ENCODE assay signal across 20 mouse cellular contexts in the genomic region with DNA sequence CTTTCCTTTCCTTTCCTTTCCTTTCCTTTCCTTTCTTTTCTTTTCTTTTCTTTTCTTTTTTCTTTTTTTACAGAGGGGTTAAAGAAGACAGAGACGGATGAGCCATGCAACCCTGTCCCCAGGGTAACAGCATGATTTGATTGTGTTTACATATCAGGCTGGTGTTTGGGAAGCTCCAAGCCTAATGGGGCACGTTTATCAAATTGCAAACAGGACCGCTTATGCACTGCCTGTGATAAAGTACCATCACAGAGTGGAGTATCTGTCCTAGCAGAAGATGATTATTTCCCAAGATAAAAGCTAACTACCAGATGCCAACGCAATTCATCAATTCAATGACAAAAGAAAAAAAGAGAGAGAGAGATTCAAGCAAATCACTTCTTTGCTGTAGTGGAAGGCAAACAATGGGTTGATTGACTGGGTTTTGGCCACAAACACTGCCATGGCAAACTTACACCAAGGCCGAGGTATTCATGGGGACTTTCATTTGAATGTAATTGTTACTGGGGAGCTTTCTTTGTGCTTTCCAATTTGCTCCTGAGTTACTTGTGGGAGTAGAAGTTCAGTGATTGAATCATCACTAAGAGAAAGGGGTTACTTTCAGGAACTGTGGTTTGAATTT.
DNase-seq lines count a peak whose midpoint lies in the region; ATAC-seq and TF ChIP-seq lines count a peak whose summit lies in the region.
"Had no signal": no experiment of that assay in that cellular context is flagged by ENCODE, and none has a peak within 500 bp of the region (broad histone marks: within the 10 kb centered on the region; RNA-seq: fewer than 3 reads in every experiment).

No protein-coding gene starts in this region.

- intact Hi-C loops in heart, postnatal 36 days (cut with DNase I) = no loop called here

- no peaks in the 10 kb centered on the region for H3K36me3 ChIP-seq in kidney, postnatal 0 days (ENCODE audit: insufficient read depth, low read length)
- H3K36me3 ChIP-seq in hindbrain, embryonic 13.5 days = no peaks in the 10 kb centered on the region
- H3K36me3 ChIP-seq: embryonic facial prominence, embryonic 10.5 days; heart, embryonic 13.5 days; kidney, embryonic 15.5 days; liver, embryonic 15.5 days; midbrain, embryonic 12.5 days had no signal

- no peaks in the 10 kb centered on the region for H3K9me3 ChIP-seq in kidney, postnatal 0 days (replicated peaks; ENCODE audit: low read length)
- no peaks in the 10 kb centered on the region for H3K9me3 ChIP-seq in hindbrain, embryonic 13.5 days
- H3K9me3 ChIP-seq: embryonic facial prominence, embryonic 10.5 days; heart, embryonic 13.5 days; kidney, embryonic 15.5 days; liver, embryonic 15.5 days; midbrain, embryonic 12.5 days had no signal

- DNase-seq in kidney, postnatal 0 days (ENCODE audit: low spot score) = peak; percentile 16
- no peak for DNase-seq in kidney, postnatal 14 days
- DNase-seq in Muller cell, postnatal 12 days (ENCODE audit: inconsistent ontology term) = peak; percentile 69
- peak; percentile 86 for DNase-seq in brain, embryonic 14.5 days (ENCODE audit: low read depth)
- no peak for DNase-seq in cerebellum, adult 18-20 months
- DNase-seq in heart, postnatal 36 days = no peak
- DNase-seq: adrenal gland, adult 2 months; cerebellum, postnatal 10 days; heart, adult 18-20 months; layer of hippocampus, postnatal 36 days; right cerebral cortex, postnatal 25 days; thymus, postnatal 36 days had no signal

- H3K4me2 ChIP-seq in kidney, postnatal 0 days (ENCODE audit: low read length) = no peak overlapping the region
- no peak overlapping the region for H3K4me2 ChIP-seq in hindbrain, embryonic 13.5 days
- H3K4me2 ChIP-seq: heart, embryonic 13.5 days; kidney, embryonic 15.5 days; liver, embryonic 15.5 days; midbrain, embryonic 12.5 days had no signal

- TF ChIP-seq POLR2A in brain, embryonic 14.5 days (IDR thresholded peaks at IDR 0.05; ENCODE audit: borderline replicate concordance, extremely low read depth, insufficient read depth, insufficient read length, poor library complexity, severe bottlenecking) = no peak

- H3K27ac ChIP-seq in kidney, postnatal 0 days = no peak overlapping the region
- H3K27ac ChIP-seq in hindbrain, embryonic 13.5 days = no peak overlapping the region
- H3K27ac ChIP-seq: embryonic facial prominence, embryonic 10.5 days; heart, embryonic 13.5 days; kidney, embryonic 15.5 days; liver, embryonic 15.5 days; macrophage; midbrain, embryonic 12.5 days had no signal

- no peaks in the 10 kb centered on the region for H3K4me1 ChIP-seq in kidney, postnatal 0 days (replicated peaks; ENCODE audit: insufficient read depth, low read length)
- H3K4me1 ChIP-seq in hindbrain, embryonic 13.5 days (replicated peaks) = peaks cover 7% of the 10 kb centered on the region
- H3K4me1 ChIP-seq: kidney, embryonic 15.5 days; liver, embryonic 15.5 days had no signal

- H3K4me3 ChIP-seq in kidney, postnatal 0 days (replicated peaks; ENCODE audit: low read depth, low read length) = no peak overlapping the region
- no peak overlapping the region for H3K4me3 ChIP-seq in hindbrain, embryonic 13.5 days
- H3K4me3 ChIP-seq: embryonic facial prominence, embryonic 10.5 days; heart, embryonic 13.5 days; kidney, embryonic 15.5 days; liver, embryonic 15.5 days; midbrain, embryonic 12.5 days had no signal

- H3K27me3 ChIP-seq in kidney, postnatal 0 days (ENCODE audit: insufficient read depth, low read length) = no peaks in the 10 kb centered on the region
- peaks cover 23% of the 10 kb centered on the region for H3K27me3 ChIP-seq in hindbrain, embryonic 13.5 days
- H3K27me3 ChIP-seq: heart, embryonic 13.5 days; kidney, embryonic 15.5 days; liver, embryonic 15.5 days; midbrain, embryonic 12.5 days had no signal

- no peak for ATAC-seq in kidney, postnatal 0 days (replicated peaks; ENCODE audit: low FRiP score, low read depth)
- peak; percentile 89 for ATAC-seq in hindbrain, embryonic 13.5 days (ENCODE audit: low FRiP score)
- ATAC-seq: intestine, embryonic 16.5 days had no signal

- TF ChIP-seq CTCF in kidney, postnatal 0 days (IDR thresholded peaks at IDR 0.05; ENCODE audit: low read depth) = no peak
- no peak for TF ChIP-seq CTCF in brain, embryonic 14.5 days (IDR thresholded peaks at IDR 0.05; ENCODE audit: borderline replicate concordance, extremely low read depth, insufficient read depth, insufficient read length)

- no peak overlapping the region for H3K9ac ChIP-seq in kidney, postnatal 0 days (ENCODE audit: low read depth, low read length)
- H3K9ac ChIP-seq in hindbrain, embryonic 13.5 days = no peak overlapping the region
- H3K9ac ChIP-seq: heart, embryonic 13.5 days; kidney, embryonic 15.5 days; liver, embryonic 15.5 days; midbrain, embryonic 12.5 days had no signal

- WGBS in kidney, postnatal 0 days = 33% methylated on average over 5 of the region's 5 CpGs
- WGBS in hindbrain, embryonic 13.5 days = 6% methylated on average over 5 of the region's 5 CpGs

Comparison
In these comparisons a context has a peak if more than half of its experiments do, and no peak if none do; other contexts are left out.
1. DNase-seq: peak in kidney, postnatal 0 days (single experiment), Muller cell, postnatal 12 days (single experiment) and brain, embryonic 14.5 days (single experiment); none in kidney, postnatal 14 days (single experiment), cerebellum, adult 18-20 months (0 of 2) and heart, postnatal 36 days (0 of 2).